Mouse (Mus musculus): ENCODE measurements around the gene Ptch2.

GRCm38 (mm10) chr4:117119636-117120035, 23.8 kb downstream of the Ptch2 start:
- no peak for TF ChIP-seq MAX (IDR thresholded peaks at IDR 0.05)
- no peak for TF ChIP-seq CTCF (IDR thresholded peaks at IDR 0.05; ENCODE audit: control insufficient read depth, insufficient read depth, insufficient read length)
